Mouse (Mus musculus) CD4-positive naive resting alpha-beta T cell, adult 57 days (primary cell): ENCODE results near the gene Ppp1r18. TPM values are rescaled to one million over a fixed set of nuclear protein-coding genes. Genes with fewer than 3 reads are reported as not detected.

Source experiments
- total RNA-seq: library from RNA; stranded (reverse); gene quantifications from one replicate; pipeline ENCODE4 v1.2.4, GENCODE M21; 2023

Ppp1r18 gene
- total RNA-seq: 272 TPM

DNA sequence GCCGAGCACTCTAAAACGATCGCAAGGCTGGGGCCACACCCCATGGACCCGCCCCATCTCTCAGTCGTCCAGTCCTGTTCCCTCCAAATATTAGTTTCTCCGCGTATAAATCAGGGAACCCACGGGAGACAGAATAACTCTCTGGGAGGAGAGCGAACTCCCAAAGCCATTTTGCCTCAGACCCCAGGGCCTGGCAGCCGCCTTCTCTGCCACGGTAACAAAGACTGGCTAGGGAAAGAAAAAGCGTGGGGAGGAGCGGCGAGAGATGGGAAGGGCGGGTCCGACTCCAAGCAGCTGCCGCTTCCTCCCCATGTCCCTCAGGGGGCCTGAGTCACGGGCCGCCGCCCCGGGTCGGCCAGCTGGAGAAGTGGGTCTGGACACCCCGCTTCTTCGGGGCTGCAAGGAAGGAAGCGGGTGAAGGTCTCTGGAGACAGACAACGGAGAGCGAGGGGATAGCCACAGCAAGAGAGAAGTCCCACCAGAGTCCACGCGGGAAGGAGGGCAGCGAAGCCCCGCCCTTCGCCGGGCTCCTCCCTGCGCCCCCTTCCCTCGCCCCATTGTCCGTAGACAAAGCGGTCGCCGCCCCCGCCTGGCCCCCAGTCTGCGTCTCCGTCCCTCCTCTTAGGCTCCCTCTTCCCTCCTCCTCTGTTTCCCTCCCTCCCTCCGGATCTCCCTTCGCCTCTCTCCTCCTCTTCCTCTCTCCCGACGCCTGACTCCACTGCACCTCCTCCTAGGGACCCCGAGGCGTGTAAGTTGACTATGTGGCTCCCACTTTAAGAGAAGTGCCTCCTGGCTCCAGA lies at the start of gene Ppp1r18:
Ppp1r18 (plus strand) TSS at position 113 of the 800 bp plus-strand sequence.

DNA sequence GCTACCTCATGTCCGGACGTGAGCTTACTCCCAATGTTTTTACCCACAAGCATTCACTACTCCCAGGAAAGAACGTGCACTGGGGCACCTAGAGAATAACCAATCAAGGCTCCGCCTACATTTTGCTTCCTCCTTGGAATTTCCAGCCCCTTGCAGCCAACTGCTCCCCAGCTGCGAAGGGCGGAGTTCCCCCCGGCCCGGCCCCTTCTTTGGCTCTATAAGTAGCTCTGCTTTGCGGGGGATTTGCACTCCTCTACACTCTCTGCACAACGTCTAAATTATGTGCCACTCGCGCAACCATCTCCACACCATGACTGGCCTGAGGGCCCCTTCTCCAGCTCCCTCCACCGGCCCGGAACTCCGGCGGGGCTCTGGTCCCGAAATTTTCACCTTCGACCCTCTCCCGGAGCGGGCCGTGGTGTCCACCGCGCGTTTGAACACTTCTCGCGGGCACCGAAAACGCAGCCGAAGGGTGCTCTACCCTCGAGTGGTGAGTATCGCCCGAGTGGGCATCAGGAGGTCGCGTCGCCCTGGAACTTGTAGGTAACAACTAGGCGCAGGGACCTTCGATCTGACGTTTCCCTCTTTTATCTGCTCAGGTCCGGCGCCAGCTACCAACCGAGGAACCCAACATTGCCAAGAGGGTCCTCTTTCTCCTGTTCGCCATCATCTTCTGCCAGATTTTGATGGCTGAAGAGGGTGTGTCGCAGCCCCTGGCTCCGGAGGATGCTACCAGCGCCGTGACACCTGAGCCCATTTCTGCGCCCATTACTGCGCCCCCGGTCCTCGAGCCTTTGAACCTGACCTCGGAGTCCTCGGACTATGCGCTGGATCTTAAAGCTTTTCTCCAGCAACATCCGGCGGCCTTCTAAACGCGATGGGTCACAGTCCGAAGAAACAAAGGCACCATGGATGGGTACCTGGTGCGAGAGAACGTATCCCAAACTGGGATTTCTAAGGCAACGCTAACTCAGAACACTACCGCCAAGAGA lies 43.7 kb upstream of the Ppp1r18 start, which contains the start of gene Ier3:
Ier3 (plus strand) TSS at position 246 of the 992 bp plus-strand sequence.

DNA sequence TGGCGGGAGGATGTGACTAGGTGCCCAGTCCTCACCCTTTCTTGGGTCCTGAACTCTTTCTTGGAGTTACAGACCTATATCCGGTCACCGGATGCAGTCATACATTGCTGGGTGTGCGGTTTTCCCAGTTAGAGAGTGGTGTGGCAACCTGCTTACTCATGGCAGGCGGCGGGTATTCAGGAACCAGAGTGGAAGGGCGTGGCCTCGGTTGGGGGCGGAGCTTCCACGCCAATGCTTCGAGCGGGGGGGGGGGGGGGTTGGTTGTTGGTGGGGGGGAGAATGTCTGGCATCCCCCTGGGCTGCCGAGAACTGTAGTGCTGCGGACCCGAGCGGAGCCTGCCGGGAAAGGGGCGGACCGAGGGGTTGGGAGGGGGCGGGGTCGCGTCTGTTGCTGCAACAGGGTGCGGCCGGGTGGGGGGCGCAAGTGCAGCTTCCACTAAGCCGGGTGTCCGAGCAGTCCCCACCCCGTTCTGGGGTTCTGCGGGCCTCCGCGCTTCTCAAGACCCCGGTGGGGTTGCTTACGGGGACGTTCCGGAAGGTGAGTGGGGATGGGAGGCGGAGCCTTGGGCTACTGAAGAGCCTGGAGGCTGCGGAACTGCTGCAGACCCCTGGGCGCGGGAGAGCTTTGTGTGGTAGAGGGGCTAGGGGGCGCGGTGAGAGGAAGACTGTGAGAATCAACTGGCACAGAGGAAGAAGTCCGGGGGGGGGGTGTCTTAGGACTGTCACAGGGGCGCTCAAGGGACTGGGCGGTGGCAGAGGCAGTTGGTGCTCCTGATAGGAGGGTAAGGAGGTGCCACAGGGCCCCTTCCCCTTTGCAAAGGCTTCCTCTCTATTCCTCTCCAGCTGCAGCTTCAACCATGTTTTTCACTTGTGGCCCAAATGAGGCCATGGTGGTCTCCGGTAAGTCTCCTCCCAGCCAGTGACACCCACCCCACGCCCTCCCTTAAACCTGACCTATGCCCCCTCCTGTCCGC lies 42.1 kb upstream of the Ppp1r18 start, which contains the start of gene Flot1:
Flot1 (plus strand) TSS at position 267 of the 974 bp plus-strand sequence.

DNA sequence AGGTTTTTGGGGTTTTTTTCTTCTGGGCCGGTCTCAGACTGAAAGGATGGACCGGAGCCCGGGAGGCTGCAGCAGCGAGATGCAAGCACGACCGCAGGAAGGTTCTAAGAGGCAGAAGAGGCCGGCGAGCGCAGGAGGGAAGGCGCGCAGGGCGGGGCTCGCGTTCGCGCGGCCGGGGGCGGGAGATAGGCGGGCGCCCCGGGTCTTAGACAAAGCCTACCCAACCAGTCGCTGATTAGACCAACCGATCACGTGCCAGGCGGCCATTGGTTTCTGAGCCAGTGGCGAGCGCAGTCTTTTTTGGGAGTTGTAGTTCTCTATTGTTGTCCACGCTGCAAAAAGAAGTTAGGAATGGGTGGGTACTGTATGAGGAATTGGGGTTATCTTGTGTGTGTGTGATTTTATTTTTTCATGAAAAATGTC lies 27.3 kb upstream of the Ppp1r18 start, which contains the start of gene Tubb5:
Tubb5 (minus strand) TSS at position 185 of the 423 bp plus-strand sequence.

DNA sequence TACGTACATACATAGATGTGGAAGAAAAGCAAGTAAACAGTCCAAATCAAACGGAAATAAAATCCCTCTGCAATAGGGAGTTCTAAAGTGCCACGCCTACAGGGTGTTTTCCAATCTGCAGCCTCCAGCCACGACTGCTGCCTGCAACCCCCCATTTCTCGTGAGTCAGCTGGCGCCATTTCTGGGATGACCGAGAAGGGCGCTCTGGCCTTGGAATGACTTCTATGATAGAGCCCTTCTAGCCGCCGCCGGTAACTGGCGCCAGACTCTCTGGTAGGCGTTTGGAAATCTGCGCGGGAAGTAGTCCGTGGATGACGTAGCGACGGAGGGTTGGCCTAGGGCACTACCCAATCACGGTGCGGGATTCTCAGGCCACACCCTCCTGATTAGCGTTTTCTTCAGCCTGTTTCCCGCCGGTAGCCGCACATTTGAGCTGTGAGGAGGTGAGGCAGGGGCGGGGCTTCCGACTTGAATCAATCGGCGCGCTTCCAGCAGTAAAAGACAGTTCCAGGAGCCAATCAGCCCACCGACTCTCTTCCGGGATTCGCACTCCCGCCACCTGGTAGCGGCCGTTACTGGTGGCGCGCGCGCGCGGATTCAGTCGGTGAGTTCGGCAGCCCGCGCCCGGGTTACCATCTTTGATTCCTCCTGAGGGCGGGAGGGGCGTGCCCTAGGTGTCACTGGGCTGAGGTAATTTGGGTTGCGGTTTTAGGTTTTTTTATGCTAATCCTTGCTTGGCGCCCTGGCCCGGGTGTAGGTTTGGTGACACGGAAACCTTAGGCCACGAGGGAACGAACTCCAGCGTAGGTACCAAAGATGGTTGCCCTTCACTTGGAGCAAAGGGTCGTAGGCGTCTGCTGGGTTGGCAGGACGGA lies 24.1 kb upstream of the Ppp1r18 start, which contains the start of gene Mdc1:
Mdc1 (plus strand) TSS at position 440 of the 875 bp plus-strand sequence.

DNA sequence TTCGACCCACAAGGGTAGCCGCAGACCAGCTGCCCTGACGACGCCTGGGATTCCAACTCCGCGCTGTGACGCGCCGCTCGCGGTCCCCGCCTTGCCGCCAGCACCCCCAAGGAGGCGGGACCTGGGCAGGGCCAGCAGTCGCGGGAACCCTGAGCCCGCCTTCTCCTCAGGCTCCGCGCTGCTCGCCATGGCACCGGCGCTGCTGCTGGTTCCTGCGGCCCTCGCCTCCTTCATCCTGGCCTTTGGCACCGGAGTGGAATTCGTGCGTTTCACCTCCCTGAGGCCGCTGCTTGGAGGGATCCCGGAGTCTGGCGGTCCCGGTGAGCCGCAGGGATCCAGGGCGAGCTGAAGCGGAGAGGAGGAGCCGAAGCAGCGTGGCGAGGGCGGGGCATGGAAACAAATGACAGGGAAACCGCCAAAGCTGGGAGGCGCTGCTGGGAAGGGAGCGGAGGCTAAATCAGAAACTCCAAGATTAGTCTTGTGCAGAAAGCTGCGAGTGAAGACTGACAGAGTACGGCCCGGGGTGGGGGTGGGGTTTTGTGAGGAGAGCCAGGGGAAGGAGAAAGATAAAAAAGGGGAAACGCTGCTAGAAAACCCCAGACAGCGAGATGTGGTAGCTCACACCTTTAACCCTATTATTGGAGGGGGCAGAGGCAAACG lies 4.1 kb upstream of the Ppp1r18 start, which contains the start of gene Nrm:
Nrm (plus strand) TSS at position 121 of the 660 bp plus-strand sequence.

DNA sequence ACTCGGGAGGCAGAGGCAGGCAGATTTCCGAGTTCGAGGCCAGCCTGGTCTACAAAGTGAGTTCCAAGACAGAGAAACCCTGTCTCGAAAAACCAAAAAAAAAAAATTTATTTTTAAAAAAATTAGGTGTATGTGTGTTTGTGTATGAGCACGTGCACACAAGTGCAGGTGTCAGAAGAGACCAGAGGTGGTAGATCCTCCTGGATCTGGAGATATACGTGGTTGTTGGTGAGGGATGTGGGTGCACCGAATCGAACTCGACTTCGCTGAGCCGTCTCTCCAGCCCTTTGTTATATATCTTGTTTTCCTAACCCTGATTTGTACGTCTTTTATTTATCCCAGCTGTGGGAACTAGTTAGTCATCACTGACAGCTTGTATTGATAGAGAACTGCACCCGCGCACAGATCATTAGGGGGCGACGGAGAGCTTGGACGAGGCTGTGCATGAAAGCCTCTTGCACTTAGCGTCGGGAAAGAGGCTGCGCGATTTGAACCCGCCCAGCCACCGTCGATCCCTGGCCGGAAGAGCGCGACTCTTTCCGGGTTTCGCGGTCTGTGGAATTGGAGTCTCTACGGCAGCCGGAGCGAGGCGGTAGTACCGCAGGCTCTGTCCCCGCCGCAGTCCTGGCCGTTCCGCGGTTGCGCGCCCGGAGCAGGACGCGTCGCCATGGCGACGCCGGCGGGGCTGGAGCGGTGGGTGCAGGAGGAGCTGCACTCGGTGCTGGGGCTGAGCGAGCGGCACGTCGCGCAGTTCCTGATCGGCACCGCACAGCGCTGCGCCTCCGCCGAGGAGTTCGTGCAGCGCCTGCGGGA lies 14.1 kb downstream of the Ppp1r18 start, which contains the start of gene Dhx16:
Dhx16 (plus strand) TSS at position 575 of the 813 bp plus-strand sequence.

DNA sequence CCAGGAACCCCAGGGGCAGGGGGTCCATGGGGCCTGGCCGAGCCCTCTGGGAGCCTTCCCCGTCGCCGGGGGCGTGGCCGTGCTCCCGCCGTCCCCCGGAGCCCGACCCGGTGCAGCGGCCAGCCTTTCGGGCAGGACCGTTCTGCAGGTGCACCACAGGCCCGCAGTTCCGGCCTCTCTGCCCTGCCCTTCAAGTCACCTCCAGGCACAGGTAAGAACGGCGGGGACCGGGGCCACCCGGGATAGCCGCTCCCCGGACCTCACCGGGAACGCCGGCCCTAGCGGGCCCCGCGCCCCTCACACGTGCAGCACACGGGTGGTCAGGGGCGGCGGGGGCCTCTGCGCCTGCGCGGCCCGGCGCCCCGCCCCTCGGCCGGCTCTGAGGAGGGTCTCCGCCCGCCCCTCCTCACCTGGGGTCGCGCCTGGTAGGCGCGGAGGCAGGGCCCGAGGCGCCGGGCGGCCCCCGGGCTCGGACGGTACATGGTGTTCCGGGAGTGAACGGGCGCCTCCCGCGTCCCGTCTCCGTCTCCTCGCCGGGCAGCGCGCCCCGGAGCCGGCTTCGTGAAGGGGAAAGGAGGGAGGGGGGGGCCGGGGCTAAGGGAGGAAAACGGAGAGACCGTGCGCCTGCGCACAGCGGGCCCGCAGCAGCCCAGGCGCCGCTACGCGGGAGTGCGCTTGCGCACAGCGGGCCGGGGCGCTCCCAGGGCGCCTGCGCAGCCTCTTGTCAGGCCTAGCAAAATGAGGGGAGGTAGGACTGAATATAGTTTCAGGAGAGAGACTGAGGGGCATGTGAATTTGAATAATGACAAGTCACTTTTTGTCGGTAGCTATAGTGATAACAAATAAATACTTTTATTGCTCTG lies 31.6 kb downstream of the Ppp1r18 start, which contains the start of gene 2310061I04Rik:
2310061I04Rik (minus strand) TSS at position 651 of the 863 bp plus-strand sequence.

DNA sequence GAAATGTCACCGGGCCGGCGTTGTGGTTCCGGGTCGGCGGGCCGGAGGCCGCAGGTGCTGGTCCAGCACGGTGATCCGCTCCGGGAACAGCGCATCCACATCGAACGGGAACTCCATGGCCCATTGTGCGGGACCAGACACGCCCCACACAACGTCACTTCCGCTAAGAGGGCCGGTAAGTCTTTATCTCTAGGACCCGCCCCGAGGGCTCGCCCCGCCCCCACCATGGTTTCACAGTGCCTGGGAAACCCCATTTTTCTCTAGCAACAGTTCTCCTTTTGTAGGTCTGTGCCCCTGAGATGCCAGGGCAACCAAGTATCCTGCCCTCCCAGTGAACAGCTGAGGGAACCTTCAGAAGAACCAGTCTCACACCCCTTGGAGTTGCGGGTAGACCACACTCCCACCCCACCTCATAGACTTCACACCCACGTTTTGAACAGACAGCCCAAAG lies 44.6 kb downstream of the Ppp1r18 start, which contains the start of gene Atat1:
Atat1 (minus strand) TSS at position 157 of the 451 bp plus-strand sequence.

DNA sequence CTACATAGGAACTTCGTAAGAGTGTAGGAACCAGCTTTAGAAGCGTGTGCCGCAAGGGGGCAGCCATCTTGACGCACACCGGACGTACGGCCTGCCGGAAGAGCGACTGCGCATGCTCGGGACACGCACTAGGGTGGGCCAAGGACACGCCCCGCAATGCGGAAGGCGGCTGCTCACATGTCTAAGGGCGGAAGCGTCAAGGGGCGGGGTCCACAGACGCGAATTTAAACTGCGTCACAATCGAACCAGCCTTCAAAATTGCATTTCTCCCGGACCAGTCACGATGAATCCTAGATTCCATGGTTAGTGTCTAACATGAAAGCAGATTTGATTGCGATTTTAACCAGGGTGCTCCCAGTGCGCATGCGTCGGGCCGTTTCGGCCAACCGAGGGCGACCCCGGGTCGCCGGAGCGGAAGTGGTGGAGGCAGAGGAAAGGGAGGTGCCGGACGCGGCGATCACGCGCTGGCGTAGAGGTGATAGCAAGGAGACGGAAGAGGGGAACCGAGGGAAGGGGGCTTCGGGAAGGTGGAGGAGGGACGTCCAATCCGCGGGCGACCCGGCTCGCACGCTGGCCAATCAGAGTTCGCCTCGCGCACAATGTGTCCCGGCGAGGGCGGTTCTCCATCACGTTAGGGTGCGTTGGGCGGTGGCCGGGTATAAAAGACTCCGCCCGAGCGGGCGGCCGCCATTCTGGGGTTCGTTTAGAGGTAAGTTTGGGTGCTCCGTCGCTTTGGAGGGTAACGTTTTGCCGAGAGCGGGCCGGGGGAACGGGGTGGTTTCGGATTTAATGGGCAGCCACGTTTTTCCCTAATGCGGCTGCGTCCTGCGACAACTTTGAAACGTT lies 51.1 kb downstream of the Ppp1r18 start, which contains the start of the genes Mrps18b and Ppp1r10:
Mrps18b (minus strand) TSS at position 93 of the 846 bp plus-strand sequence.
Ppp1r10 (plus strand) TSS at position 138 of the 846 bp plus-strand sequence.

Other genes starting within 250 kb of the Ppp1r18 start
- gene Gm9573, start 239.0 kb upstream of the Ppp1r18 start, total RNA-seq: not detected
- gene Mucl3, start 221.9 kb upstream of the Ppp1r18 start, total RNA-seq: not detected
- gene Vars2, start 198.0 kb upstream of the Ppp1r18 start, total RNA-seq: 49.3 TPM
- gene Gtf2h4, start 191.9 kb upstream of the Ppp1r18 start, total RNA-seq: 15.8 TPM
- 15.5 TPM for gene Ddr1, start 161.0 kb upstream of the Ppp1r18 start, total RNA-seq
- 6.3 TPM for gene Ier3, start 43.9 kb upstream of the Ppp1r18 start, total RNA-seq
- gene Flot1, start 42.4 kb upstream of the Ppp1r18 start, total RNA-seq: 46.7 TPM
- gene Tubb5, start 27.3 kb upstream of the Ppp1r18 start, total RNA-seq: 496 TPM
- 79.2 TPM for gene Mdc1, start 24.1 kb upstream of the Ppp1r18 start, total RNA-seq
- gene Nrm, start 4.3 kb upstream of the Ppp1r18 start, total RNA-seq: 19.7 TPM
- gene Dhx16, start 14.2 kb downstream of the Ppp1r18 start, total RNA-seq: 95.2 TPM
- gene 2310061I04Rik, start 31.8 kb downstream of the Ppp1r18 start, total RNA-seq: 30.0 TPM
- gene Atat1, start 44.5 kb downstream of the Ppp1r18 start, total RNA-seq: 13.5 TPM
- gene Mrps18b, start 50.8 kb downstream of the Ppp1r18 start, total RNA-seq: 61.0 TPM
- 184 TPM for gene Ppp1r10, start 50.8 kb downstream of the Ppp1r18 start, total RNA-seq
- 129 TPM for gene Abcf1, start 104.2 kb downstream of the Ppp1r18 start, total RNA-seq
- gene Gnl1, start 114.3 kb downstream of the Ppp1r18 start, total RNA-seq: 61.6 TPM
- 67.0 TPM for gene Prr3, start 114.6 kb downstream of the Ppp1r18 start, total RNA-seq
- 25.7 TPM for gene H2-T24, start 155.0 kb downstream of the Ppp1r18 start, total RNA-seq
- 302 TPM for gene H2-T23, start 167.3 kb downstream of the Ppp1r18 start, total RNA-seq
- gene H2-T22, start 177.2 kb downstream of the Ppp1r18 start, total RNA-seq: 187 TPM
- gene Gm6034, start 177.4 kb downstream of the Ppp1r18 start, total RNA-seq: 1.3 TPM
- 87.5 TPM for gene Gm11127, start 192.8 kb downstream of the Ppp1r18 start, total RNA-seq